In genomic region chr11:95293017-95293624, GRCm38 (mm10) we compare ENCODE assay signal across 22 mouse cellular contexts. TPM values are rescaled to one million over a fixed set of nuclear protein-coding genes. Genes with fewer than 3 reads are reported as not detected.
DNase-seq lines count a peak whose midpoint lies in the region; ATAC-seq and TF ChIP-seq lines count a peak whose summit lies in the region.
"Had no signal": no experiment of that assay in that cellular context is flagged by ENCODE, and none has a peak within 500 bp of the region (broad histone marks: within the 10 kb centered on the region; RNA-seq: fewer than 3 reads in every experiment).

No protein-coding gene starts in this region.

- ATAC-seq in lung, embryonic 14.5 days (ENCODE audit: insufficient read depth), result no peak
- ATAC-seq in granulocyte monocyte progenitor cell, adult 5-6 weeks (replicated peaks; ENCODE audit: poor library complexity, severe bottlenecking), result peak; percentile 81
- ATAC-seq in monocyte, adult 5-6 weeks (replicated peaks; ENCODE audit: insufficient number of reproducible peaks, low FRiP score, low TSS enrichment, poor library complexity, severe bottlenecking), result peak; percentile 92
- ATAC-seq in forebrain, embryonic 14.5 days, result no peak
- ATAC-seq: hindbrain, embryonic 16.5 days had no signal

- dilution Hi-C loops in CH12.LX (cut with MboI; ENCODE audit: extremely low pct_ligation_motif_present, extremely low pct_unique_long_range_greater_than_20kb, low sequenced_read_pairs), result no loop called here

- in situ Hi-C loops in CH12.LX (cut with MboI; ENCODE audit: low pct_ligation_motif_present, low pct_unique_long_range_greater_than_20kb, low sequenced_read_pairs), result no loop called here

- TF ChIP-seq CTCF in lung, embryonic 14.5 days (IDR thresholded peaks at IDR 0.05; ENCODE audit: low read depth), result no peak
- no peak for TF ChIP-seq CTCF in lung, adult 2 months (IDR thresholded peaks at IDR 0.05; ENCODE audit: insufficient read depth, low read length)
- no peak for TF ChIP-seq CTCF in CH12.LX (conservative IDR thresholded peaks at IDR 0.05 in 1 of 2, IDR thresholded peaks at IDR 0.05 in 1 of 2; ENCODE audit: low read depth in 2 of 2, low read length in 2 of 2)

- peaks cover 27% of the 10 kb centered on the region for H3K79me2 ChIP-seq in CH12.LX (replicated peaks; ENCODE audit: control insufficient read depth, extremely low read depth, insufficient read depth, poor library complexity, severe bottlenecking)

- TF ChIP-seq POLR2A in lung, adult 2 months (IDR thresholded peaks at IDR 0.05; ENCODE audit: borderline replicate concordance, extremely low read depth, low read depth, low read length), result no peak
- no peak; the same call in 1 of the 2 replicates for TF ChIP-seq POLR2A in CH12.LX (IDR thresholded peaks at IDR 0.05; ENCODE audit: low read depth, low read length)

- DNase-seq in lung, embryonic 14.5 days, result peak; percentile 13
- DNase-seq in lung, adult 2 months, result no peak
- peak; percentile 80 for DNase-seq in CH12.LX (ENCODE audit: extremely low read depth)
- no peak for DNase-seq in thymus, adult 18-20 months
- DNase-seq in right cerebral cortex, postnatal 14 days, result no peak
- no peak for DNase-seq in forebrain, embryonic 14.5 days (ENCODE audit: low spot score)
- DNase-seq: cerebellum, postnatal 10 days; kidney, adult 9 months; right cerebral cortex, postnatal 4 days; thymus, postnatal 25 days had no signal

- no peak overlapping the region for H3K27ac ChIP-seq in lung, embryonic 14.5 days (ENCODE audit: low read depth)
- peak overlapping the region; percentile 90 for H3K27ac ChIP-seq in CH12.LX (ENCODE audit: insufficient read depth, low read depth)
- no peak overlapping the region for H3K27ac ChIP-seq in forebrain, embryonic 14.5 days (ENCODE audit: low read depth, low read length)
- H3K27ac ChIP-seq: embryonic facial prominence, embryonic 12.5 days; forebrain, embryonic 10.5 days; midbrain, embryonic 10.5 days had no signal

- H3K4me2 ChIP-seq in lung, embryonic 14.5 days, result no peak overlapping the region; the same call in 1 of the 2 replicates
- H3K4me2 ChIP-seq in CH12.LX (ENCODE audit: insufficient read depth, low read depth, poor library complexity, severe bottlenecking), result peak overlapping the region; percentile 94
- no peak overlapping the region for H3K4me2 ChIP-seq in forebrain, embryonic 14.5 days (ENCODE audit: low read length)
- H3K4me2 ChIP-seq: embryonic facial prominence, embryonic 12.5 days had no signal

- H3K9ac ChIP-seq in lung, embryonic 14.5 days, result no peak overlapping the region
- H3K9ac ChIP-seq in CH12.LX (ENCODE audit: insufficient read depth, low read depth), result peak overlapping the region; percentile 49
- no peak overlapping the region for H3K9ac ChIP-seq in forebrain, embryonic 14.5 days (ENCODE audit: low read length)
- H3K9ac ChIP-seq: embryonic facial prominence, embryonic 12.5 days had no signal

- TF ChIP-seq RAD21 in CH12.LX (IDR thresholded peaks at IDR 0.05; ENCODE audit: low read depth, low read length), result no peak

- peak; percentile 94 for TF ChIP-seq EP300 in CH12.LX (IDR thresholded peaks at IDR 0.05; ENCODE audit: low read length)

- no peaks in the 10 kb centered on the region for H3K4me1 ChIP-seq in lung, embryonic 14.5 days (ENCODE audit: insufficient read depth)
- H3K4me1 ChIP-seq in lung, adult 2 months (ENCODE audit: control insufficient read depth, insufficient read depth, low read length), result peaks cover 11% of the 10 kb centered on the region
- peaks cover 22 to 47% of the 10 kb centered on the region in 2 experiments for H3K4me1 ChIP-seq in CH12.LX (ENCODE audit: control insufficient read depth in 1 of 2, insufficient read depth in 2 of 2)
- no peaks in the 10 kb centered on the region for H3K4me1 ChIP-seq in forebrain, embryonic 14.5 days (ENCODE audit: control insufficient read depth, insufficient read depth, low read length)
- H3K4me1 ChIP-seq: embryonic facial prominence, embryonic 12.5 days; forebrain, embryonic 10.5 days; midbrain, embryonic 10.5 days had no signal

- H3K9me3 ChIP-seq in lung, embryonic 14.5 days (ENCODE audit: low read depth, low read length), result no peaks in the 10 kb centered on the region
- H3K9me3 ChIP-seq in CH12.LX (replicated peaks; ENCODE audit: low read length), result no peaks in the 10 kb centered on the region
- no peaks in the 10 kb centered on the region for H3K9me3 ChIP-seq in forebrain, embryonic 14.5 days (replicated peaks; ENCODE audit: control insufficient read depth, low read length)
- H3K9me3 ChIP-seq: embryonic facial prominence, embryonic 12.5 days; forebrain, embryonic 10.5 days; midbrain, embryonic 10.5 days had no signal

- 78% methylated on average over 8 of the region's 8 CpGs for WGBS in lung, embryonic 14.5 days
- 52% methylated on average over 8 of the region's 8 CpGs for WGBS in lung, adult 2 months
- 94% methylated on average over 8 of the region's 8 CpGs for WGBS in forebrain, embryonic 14.5 days

- H3K4me3 ChIP-seq in lung, embryonic 14.5 days (ENCODE audit: low read depth, low read length), result no peak overlapping the region
- H3K4me3 ChIP-seq in lung, adult 2 months (replicated peaks; ENCODE audit: extremely low read depth, low read depth, low read length), result no peak overlapping the region
- H3K4me3 ChIP-seq in CH12.LX (replicated peaks in 1 of 3; ENCODE audit: low read depth in 2 of 3, low read length in 2 of 3, poor library complexity in 1 of 3), result no peak overlapping the region
- H3K4me3 ChIP-seq in forebrain, embryonic 14.5 days (ENCODE audit: low read depth, low read length), result no peak overlapping the region
- H3K4me3 ChIP-seq: embryonic facial prominence, embryonic 12.5 days; forebrain, embryonic 10.5 days; midbrain, embryonic 10.5 days; myocyte had no signal

- peaks cover 88% of the 10 kb centered on the region for H3K36me3 ChIP-seq in lung, embryonic 14.5 days (ENCODE audit: insufficient read depth)
- H3K36me3 ChIP-seq in CH12.LX (replicated peaks in 1 of 2; ENCODE audit: control insufficient read depth in 1 of 2, insufficient read depth in 1 of 2, low read length in 1 of 2), result peaks cover 43 to 71% of the 10 kb centered on the region in 2 experiments
- peaks cover 83% of the 10 kb centered on the region for H3K36me3 ChIP-seq in forebrain, embryonic 14.5 days (ENCODE audit: control insufficient read depth, insufficient read depth, low read length)

- no peaks in the 10 kb centered on the region for H3K27me3 ChIP-seq in lung, embryonic 14.5 days (ENCODE audit: insufficient read depth, low read length)
- H3K27me3 ChIP-seq in CH12.LX (replicated peaks), result no peaks in the 10 kb centered on the region
- H3K27me3 ChIP-seq in forebrain, embryonic 14.5 days (replicated peaks; ENCODE audit: control insufficient read depth, insufficient read depth, low read length), result no peaks in the 10 kb centered on the region
- H3K27me3 ChIP-seq: embryonic facial prominence, embryonic 12.5 days had no signal

TF ChIP-seq in CH12.LX, 34 proteins besides CTCF, POLR2A, EP300 and RAD21 (continues in another document):
- peak; percentile 72; the same call in 1 of the 2 replicates for TF ChIP-seq CHD1 (IDR thresholded peaks at IDR 0.05; ENCODE audit: low read depth, low read length)
- TF ChIP-seq KAT2A (IDR thresholded peaks at IDR 0.05; ENCODE audit: insufficient replicate concordance, low read length), result no peak
- 0 out of 2 replicates have a peak, but pooled peaks have one; percentile 3 for TF ChIP-seq USF2 (conservative IDR thresholded peaks at IDR 0.05; ENCODE audit: low read depth, low read length)
- peak; percentile 97 for TF ChIP-seq IRF4 (IDR thresholded peaks at IDR 0.05; ENCODE audit: low read depth, low read length)
- TF ChIP-seq BHLHE40 (IDR thresholded peaks at IDR 0.05; ENCODE audit: low read depth, low read length), result peak; percentile 83
- TF ChIP-seq SIN3A (IDR thresholded peaks at IDR 0.05; ENCODE audit: low read length), result peak; percentile 89
- peak; percentile 99 for TF ChIP-seq MXI1 (IDR thresholded peaks at IDR 0.05; ENCODE audit: low read depth, low read length)
- peak; percentile 51 for TF ChIP-seq CHD2 (IDR thresholded peaks at IDR 0.05; ENCODE audit: low read length)
- TF ChIP-seq ETS1 (conservative IDR thresholded peaks at IDR 0.05; ENCODE audit: low read depth, low read length), result peak; percentile 51
- peak; percentile 99 for TF ChIP-seq MAX (IDR thresholded peaks at IDR 0.05; ENCODE audit: low read length)

RNA-seq across cellular contexts. Expression of gene Kat7, which starts 16.9 kb away (rescaled TPM):
- polyA plus RNA-seq in lung, embryonic 14.5 days (2014; fragmentation: Nextera tagmentation; extraction: Ambion mirVana), result 77.0 and 83.7 TPM in 2 replicates
- 21.5 and 37.2 TPM in 2 replicates for polyA plus RNA-seq in lung, adult 2 months (2012; rRNA removed)
- total RNA-seq in CH12.LX (2012; rRNA removed) (59.5 and 60.3 TPM in 2 replicates), CH12.LX (2014; rRNA removed) (65.1 and 66.7 TPM in 2 replicates)
- polyA plus RNA-seq in CH12.LX (2012; ENCODE audit: insufficient read length, low read depth), result 82.0 and 90.2 TPM in 2 replicates
- 75.0 and 78.0 TPM in 2 replicates for total RNA-seq in granulocyte monocyte progenitor cell, adult 5-6 weeks (2014; fragmentation: Nextera tagmentation)
- total RNA-seq in granulocyte monocyte progenitor cell, adult 5-6 weeks (2017), result 71.7 and 77.2 TPM in 2 replicates
- total RNA-seq in monocyte, adult 5-6 weeks (2017), result 72.7 to 88.8 TPM (median 87.7 TPM) in 3 replicates
- polyA plus RNA-seq in forebrain, embryonic 14.5 days (2014; fragmentation: Nextera tagmentation; extraction: Ambion mirVana), result 66.5 and 68.0 TPM in 2 replicates

RNA-seq across cellular contexts. Expression of gene Tac4, which starts 31.8 kb away (rescaled TPM):
- polyA plus RNA-seq in lung, embryonic 14.5 days (2014; fragmentation: Nextera tagmentation; extraction: Ambion mirVana), result not detected in 2 replicates
- 0.09 and 0.12 TPM in 2 replicates for polyA plus RNA-seq in lung, adult 2 months (2012; rRNA removed)
- total RNA-seq in CH12.LX (2012; rRNA removed), result not detected in 2 replicates
- total RNA-seq in CH12.LX (2014; rRNA removed), result not detected in 2 replicates
- polyA plus RNA-seq in CH12.LX (2012; ENCODE audit: insufficient read length, low read depth), result 0.19 TPM in 1 of 2 replicates, not detected in the other
- not detected in 2 replicates for total RNA-seq in granulocyte monocyte progenitor cell, adult 5-6 weeks (2014; fragmentation: Nextera tagmentation)
- total RNA-seq in granulocyte monocyte progenitor cell, adult 5-6 weeks (2017), result not detected in 2 replicates
- 0.87 TPM in 1 of 3 replicates, not detected in the others for total RNA-seq in monocyte, adult 5-6 weeks (2017)
- not detected in 2 replicates for polyA plus RNA-seq in forebrain, embryonic 14.5 days (2014; fragmentation: Nextera tagmentation; extraction: Ambion mirVana)
- total RNA-seq: adrenal gland, adult 18-20 months; layer of hippocampus, adult 18-20 months; left cerebral cortex, adult 8-10 months had no signal
- polyA plus RNA-seq: forebrain, embryonic 10.5 days; gonadal fat pad, adult 2 months; heart, embryonic 16.5 days; hindbrain, embryonic 16.5 days; midbrain, embryonic 10.5 days had no signal

RNA-seq across cellular contexts. Expression of gene Fam117a, which starts 43.7 kb away (rescaled TPM):
- polyA plus RNA-seq in lung, embryonic 14.5 days (2014; fragmentation: Nextera tagmentation; extraction: Ambion mirVana), result 12.9 and 14.6 TPM in 2 replicates
- polyA plus RNA-seq in lung, adult 2 months (2012; rRNA removed), result 55.8 and 59.8 TPM in 2 replicates
- 1.5 and 2.2 TPM in 2 replicates for total RNA-seq in CH12.LX (2012; rRNA removed)
- total RNA-seq in CH12.LX (2014; rRNA removed), result 0.54 and 0.62 TPM in 2 replicates
- polyA plus RNA-seq in CH12.LX (2012; ENCODE audit: insufficient read length, low read depth), result 0.91 and 0.98 TPM in 2 replicates
- 127 and 147 TPM in 2 replicates for total RNA-seq in granulocyte monocyte progenitor cell, adult 5-6 weeks (2014; fragmentation: Nextera tagmentation)
- 90.2 and 90.8 TPM in 2 replicates for total RNA-seq in granulocyte monocyte progenitor cell, adult 5-6 weeks (2017)
- 18.7 to 46.1 TPM (median 31.6 TPM) in 3 replicates for total RNA-seq in monocyte, adult 5-6 weeks (2017)
- polyA plus RNA-seq in forebrain, embryonic 14.5 days (2014; fragmentation: Nextera tagmentation; extraction: Ambion mirVana), result 3.3 and 4.0 TPM in 2 replicates

Comparison
In these comparisons a context has a peak if more than half of its experiments do, and no peak if none do; other contexts are left out.
1. DNase-seq: peak in lung, embryonic 14.5 days (single experiment) and CH12.LX (single experiment); none in lung, adult 2 months (single experiment), thymus, adult 18-20 months (0 of 2), right cerebral cortex, postnatal 14 days (single experiment) and forebrain, embryonic 14.5 days (single experiment).
2. ATAC-seq: peak in granulocyte monocyte progenitor cell, adult 5-6 weeks (single experiment) and monocyte, adult 5-6 weeks (single experiment); none in lung, embryonic 14.5 days (single experiment) and forebrain, embryonic 14.5 days (single experiment).